Mouse (Mus musculus) gastrocnemius, adult 18-20 months (tissue): ENCODE data around the gene Gm17581. TPM values are rescaled to one million over a fixed set of nuclear protein-coding genes. Genes with fewer than 3 reads are reported as not detected.
"Not testable (repeated sequence)": the region's sequence is repeated elsewhere in the genome, so short reads cannot be mapped to it uniquely, and the experiment has no call there.

Experiments used
- DNase-seq: peaks from one replicate; pipeline ENCODE4 v3.0.0; 2021; ENCODE audit warnings: low spot score
- long read RNA-seq, 2 experiments: library from polyadenylated mRNA; stranded (forward); transcript quantifications; one replicate each; pipeline ENCODE4 v2.0.0; 2021
- total RNA-seq, 2 experiments: library from RNA; stranded (reverse); gene quantifications; 2 replicates each; pipeline ENCODE4 v1.2.3; 2021

Gm17581 gene
- not detected for total RNA-seq
- long read RNA-seq, experiment 1 = 0 reads
- long read RNA-seq, experiment 2 = 0 reads

DNA sequence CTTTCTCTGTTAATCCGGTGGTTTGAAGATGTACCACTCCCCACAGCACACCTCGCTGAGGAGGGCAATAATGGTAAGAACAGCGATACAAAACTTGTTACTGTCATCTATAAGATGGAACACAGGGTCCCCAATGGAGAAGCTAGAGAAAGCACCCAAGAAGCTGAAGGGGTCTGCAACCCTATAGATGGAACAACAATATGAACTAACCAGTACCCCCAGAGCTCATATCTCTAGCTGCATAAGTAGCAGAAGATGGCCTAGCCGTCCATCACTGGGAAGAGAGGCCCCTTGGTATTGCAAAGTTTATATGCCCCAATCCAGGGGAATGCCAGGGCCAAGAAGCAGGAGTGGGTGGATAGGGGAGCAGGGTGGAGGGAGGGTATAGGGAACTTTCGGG lies at the start of gene Gm17581:
Gm17581 (minus strand) TSS at position 101 of the 400 bp plus-strand sequence.
- not testable (repeated sequence) for DNase-seq

DNA sequence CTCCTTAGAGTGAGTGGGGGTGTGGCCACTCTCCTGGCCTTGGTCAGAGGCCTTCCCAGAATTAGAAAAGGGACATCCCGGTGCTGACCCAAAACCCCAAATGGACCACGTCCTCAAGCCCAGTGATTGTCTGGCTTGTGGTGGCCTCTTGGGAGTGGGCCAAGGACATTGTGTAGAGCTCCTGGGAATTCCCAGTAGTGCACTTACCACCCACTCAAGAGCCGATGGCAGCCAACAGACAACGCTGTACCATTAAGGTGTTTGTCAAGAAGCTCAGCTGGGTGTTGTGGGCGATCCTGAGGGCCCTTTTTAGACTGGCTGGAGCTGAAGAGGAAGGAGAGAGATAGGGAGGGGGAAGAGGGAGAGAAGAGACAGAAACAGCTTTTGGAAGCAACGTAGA lies 48.9 kb upstream of the Gm17581 start:
- no peak for DNase-seq

DNA sequence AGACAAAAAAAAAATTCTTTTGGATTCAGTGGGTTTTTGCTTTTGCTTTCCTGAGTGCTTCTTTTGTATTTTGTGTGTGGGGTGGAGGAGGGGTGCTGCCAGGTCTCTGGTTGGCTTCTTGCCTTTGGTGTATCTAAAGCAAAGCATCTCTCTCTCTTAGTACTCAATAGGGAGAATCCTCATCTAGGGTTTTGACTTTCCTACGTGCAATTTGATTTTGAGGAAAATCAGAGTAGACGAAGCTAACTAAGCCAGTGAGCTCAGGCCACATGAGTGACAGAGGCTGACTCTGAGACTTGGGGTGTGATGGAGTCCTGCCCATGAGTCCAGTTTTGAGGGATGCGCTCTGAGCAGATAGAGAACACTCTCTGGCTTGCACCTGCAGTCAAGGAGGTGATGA lies 43.8 kb upstream of the Gm17581 start:
- no peak for DNase-seq

DNA sequence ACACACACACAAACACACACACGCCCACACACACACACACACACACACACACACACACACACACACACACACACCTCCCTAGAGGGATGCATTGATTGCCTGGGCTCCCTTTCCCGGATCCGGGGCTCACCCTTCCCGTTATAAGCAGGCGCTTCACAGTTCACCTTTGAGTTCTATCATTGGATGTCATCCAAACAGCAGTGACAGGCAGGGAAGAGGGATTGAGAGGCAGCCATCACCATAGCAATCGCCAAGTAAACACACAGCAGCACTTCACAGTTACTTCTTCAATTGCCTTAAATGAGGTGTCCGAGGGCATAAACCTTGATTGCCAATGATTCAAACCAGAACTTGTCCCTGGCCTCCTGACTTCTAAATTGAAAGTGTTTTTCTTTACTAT lies 43.4 kb upstream of the Gm17581 start:
- no peak for DNase-seq

DNA sequence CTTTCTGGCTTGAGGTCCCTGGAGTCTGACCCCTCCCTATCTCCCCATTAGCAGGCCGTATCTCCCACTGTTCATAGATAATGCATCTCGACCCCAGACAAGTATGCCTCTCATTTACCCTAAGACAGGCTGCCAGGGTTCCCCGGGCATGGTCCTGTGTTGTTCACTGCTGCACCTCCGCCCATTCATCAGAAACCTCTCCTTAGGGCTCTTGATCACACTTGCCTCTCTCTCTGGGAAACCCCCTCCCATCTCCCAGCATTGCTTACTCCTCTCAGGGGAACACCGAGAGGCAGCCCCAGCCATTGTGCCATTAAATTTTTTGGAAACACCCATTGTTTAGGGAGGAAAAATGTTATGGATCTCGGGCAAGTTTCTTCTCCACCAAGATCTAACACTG lies 42.3 kb upstream of the Gm17581 start:
- DNase-seq = no peak

DNA sequence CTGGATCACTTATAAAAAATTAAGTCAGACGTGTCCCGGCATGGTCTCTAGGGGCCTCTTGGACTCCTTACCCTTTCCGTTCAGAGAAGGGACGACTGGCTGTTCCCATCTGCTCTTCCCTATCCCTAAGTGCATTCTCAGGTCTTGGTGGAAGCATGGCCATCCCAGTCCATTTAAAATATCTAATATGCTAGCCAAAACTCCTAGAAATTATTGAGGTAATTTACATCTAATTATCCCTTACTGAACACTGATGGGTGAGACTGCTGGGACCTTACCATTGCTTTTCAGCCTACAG lies 42.0 kb upstream of the Gm17581 start:
- DNase-seq = no peak

DNA sequence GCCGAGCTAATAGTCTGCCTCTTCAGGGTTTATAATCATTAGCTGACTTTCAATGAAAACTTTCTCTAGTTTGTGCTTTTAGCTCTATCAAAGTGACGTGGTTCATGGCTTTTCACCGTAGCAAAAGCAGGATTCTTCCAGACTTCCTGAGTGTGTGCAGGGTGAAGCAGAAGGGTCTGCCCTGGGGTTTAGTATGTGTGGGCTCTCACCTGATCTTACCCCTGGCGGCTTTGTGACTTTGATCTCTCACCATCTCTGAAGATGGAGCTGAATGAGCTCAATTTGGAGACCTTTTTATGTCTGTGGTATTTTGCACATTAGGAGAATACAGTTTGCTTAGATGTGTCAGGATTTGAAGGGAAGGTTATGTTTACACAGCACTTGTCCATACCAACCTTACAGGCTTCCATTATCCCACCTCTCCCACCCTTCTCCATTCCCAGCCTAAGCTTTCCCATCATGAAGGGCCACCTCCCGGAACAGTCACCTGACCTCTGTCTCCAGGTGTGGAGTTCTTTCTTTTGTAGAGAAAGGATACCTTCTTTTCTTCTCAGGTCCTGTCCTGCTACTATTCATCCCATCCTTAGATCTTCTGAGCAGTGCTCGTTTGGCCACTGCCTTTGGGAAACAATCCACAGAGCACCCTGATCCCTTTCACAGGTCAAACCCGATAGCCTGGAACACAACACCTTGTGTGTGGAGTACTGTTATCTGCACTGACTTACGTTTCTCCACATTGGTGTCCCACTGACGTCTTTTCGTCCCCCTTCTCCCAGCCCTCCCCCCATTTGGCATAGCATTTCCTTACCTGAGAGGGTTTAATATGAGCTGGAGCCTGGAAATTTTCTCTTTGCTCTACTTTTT lies 41.4 kb upstream of the Gm17581 start:
- no peak for DNase-seq

DNA sequence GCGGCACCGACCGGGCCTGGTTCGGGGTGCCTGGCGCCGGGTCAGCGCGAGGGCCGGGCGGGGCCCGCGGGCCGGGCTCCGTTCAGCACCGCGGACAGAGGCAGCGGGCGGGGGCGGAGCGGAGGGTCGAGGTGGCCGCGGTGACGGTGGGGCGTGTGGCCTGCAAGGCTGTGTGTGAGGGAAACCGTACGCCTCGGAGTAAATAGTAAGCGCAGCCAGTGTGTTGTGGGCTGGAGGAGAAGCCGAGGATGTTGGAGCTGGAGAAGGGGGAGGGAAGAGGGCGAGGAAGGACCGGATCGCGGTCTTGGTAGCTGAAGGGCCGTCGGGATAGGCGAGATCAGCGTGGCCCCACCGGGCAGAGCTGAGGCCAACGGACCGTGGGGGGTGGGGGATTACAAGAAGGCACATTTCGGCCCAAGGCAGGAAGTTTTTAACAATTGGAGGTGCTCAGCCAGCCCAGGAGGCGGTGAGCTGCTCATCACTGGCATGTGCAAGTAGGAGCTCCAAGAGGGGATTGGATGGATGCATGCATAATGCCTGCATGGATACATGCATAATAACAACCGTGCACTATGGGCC lies 40.1 kb upstream of the Gm17581 start:
- DNase-seq = peak; percentile 34

DNA sequence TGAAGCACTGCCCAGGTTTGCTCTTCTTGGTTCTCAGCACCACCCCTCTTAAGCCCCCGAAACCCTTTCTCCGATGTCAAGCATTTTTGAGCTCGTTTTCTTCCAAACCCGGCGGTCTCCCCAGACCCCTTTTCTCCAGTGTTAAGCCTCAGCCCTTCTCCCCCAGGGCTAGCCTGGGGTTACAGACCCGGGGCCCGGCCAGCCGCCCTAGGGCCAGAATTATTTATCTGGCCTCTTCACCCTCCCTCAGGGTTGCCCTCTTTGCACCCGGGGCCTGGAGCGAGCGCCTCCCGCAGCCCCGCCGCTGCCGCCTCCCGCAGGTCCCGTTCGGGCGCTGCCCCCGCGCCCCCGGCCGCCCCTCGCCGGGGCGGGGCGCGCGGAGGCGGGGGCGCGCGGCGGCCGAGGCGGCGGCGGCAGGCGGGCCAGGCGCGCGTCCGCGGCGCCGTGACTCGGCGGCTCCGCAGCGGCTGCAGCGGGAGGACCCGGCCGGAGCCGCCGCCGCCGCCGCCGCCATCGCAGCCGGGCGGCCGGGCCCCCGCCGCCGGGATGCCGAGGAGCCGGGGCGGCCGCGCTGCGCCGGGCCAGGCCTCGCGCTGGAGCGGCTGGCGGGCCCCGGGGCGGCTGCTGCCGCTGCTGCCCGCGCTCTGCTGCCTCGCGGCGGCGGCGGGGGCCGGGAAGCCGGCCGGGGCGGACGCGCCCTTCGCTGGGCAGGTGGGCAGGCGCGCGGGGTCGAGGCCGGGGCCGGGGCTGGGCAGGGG lies 39.4 kb upstream of the Gm17581 start, which contains the start of gene Mmp24:
Mmp24 (plus strand) TSS at position 416 of the 758 bp plus-strand sequence.
- DNase-seq = no peak

DNA sequence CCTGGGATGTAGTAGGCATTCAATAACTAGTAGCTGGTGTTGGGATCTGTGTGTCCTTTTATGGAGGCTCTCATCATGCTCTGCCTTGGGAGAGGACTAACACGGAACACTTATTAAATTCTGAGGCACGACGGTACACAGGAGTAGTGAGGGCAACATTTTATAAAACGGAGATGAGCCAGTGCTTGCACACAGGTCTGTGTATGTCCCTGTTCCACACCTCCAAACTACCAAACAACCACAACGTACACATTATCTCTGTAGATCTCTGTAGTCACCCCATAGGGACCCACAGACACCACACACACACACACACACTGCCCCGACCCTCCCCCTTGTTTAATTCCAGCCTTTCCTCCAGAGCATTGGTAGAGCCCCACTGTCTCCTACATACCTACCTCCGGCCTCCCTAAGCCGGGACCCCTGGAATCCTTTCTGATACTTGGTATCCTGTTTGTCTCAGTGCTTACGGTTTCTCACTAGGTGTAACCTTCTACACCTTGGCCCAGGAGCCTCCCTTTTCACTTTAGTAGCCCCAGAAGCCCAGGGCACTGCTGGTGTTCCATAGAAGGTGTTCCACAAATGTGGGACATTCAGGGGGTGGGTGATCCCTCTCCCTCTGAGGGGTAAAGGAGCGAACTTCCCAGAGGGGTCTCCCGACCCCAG lies 38.7 kb upstream of the Gm17581 start:
- no peak for DNase-seq

DNA sequence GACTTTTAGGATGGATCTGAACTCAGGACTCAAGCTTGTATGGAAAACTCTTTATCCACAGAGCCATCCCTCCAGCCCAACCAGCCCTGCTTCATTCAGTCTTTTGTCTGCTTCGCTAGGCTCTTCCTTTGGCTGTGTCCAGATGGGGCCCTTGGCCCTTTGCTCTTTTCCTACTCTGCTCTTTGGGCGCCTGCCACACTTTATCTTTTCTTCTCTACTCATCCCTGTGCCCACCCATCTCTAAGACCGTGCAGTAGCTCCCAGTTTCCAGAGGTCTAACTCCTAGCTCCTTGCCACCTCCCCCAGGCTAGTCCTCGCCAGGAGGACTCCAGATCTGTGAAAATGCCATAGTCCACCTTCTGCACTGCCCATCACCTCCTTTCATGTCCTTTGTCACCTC lies 38.0 kb upstream of the Gm17581 start:
- no peak for DNase-seq

DNA sequence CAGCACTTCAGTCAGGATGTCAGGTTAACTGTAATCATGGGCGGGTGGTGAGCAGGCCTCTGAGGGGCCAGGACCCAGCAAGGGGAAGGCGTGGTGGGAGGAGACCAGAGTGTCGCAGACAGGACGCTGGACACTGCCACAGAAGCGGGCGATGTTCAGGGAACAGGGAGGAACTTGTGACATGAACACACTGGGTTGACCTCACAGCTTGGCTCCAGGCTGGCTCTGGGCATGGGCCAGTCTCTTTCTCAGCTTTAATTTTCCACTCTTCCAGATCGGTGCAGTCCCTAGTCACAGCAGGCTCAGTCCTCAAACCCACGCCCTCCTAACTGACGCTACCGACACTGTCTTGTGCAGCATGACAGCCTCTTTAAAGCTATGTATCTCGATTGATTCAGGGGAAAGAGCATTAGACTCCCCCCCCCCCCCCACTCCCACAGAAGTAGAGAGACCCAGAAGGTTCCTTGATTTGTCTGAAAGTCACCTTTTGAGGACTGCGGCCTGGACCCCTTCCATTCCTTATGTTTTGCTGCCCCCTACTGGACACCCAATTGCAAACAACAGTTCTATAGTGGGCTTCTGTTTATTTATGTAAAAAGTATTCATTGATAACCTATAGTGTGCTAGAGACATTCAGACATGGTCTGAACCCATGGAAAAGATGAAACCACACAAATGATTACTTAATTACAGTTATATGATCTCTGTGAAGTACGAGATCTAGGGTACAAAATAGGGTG lies 29.2 kb upstream of the Gm17581 start:
- DNase-seq = peak; percentile 78

DNA sequence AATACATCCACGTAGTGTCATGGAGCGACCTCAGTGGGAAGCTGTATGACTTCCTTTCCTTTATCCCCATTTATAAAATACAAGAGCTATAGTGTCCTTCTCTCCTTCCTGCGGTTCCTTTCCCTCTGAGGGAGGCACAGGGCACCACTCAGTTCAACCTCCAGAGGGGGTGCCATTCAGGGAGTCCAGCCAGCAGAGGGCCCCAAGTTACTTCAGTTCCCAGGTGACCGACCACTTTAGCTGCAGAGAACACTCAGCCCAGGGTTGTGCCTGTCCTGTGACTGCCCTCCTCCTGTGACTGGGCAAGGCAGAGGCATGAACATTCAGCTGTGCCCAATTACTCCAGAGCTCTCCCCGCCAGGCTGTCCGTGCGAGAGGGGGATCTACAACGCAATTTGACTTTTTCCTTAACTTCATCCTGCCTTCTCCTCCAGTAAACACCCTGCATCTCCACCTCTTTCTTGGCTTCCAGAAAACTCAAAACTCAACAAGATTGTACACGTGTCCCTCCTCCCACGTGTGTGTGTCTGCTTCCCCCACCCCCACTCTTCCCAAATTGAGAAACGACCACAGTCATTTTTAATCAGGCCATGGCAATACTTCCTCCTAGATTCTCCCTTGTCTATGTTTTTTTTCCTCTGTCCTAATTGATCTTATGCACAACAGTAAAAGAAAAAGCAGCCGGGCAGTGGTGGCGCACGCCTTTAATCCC lies 21.3 kb upstream of the Gm17581 start:
- no peak for DNase-seq

DNA sequence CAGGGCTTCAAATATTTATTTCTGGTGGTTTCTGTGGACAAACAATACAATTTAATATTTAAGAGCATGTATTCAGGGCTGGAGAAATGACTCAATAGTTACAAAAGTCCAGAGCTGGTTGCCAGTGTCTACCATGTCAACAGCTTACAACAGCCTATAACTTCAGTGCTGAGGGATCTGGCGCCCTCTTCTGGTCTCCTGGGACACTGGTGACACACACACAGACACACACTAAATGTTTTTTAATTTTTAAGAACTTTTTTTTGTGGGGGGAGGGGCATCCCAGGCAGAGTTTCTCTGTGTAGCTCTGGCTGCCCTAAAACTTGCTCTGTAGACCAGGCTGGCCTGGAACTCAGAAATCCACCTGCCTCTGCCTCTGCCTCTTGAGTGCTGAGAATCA lies 20.1 kb upstream of the Gm17581 start:
- peak; percentile 30 for DNase-seq

DNA sequence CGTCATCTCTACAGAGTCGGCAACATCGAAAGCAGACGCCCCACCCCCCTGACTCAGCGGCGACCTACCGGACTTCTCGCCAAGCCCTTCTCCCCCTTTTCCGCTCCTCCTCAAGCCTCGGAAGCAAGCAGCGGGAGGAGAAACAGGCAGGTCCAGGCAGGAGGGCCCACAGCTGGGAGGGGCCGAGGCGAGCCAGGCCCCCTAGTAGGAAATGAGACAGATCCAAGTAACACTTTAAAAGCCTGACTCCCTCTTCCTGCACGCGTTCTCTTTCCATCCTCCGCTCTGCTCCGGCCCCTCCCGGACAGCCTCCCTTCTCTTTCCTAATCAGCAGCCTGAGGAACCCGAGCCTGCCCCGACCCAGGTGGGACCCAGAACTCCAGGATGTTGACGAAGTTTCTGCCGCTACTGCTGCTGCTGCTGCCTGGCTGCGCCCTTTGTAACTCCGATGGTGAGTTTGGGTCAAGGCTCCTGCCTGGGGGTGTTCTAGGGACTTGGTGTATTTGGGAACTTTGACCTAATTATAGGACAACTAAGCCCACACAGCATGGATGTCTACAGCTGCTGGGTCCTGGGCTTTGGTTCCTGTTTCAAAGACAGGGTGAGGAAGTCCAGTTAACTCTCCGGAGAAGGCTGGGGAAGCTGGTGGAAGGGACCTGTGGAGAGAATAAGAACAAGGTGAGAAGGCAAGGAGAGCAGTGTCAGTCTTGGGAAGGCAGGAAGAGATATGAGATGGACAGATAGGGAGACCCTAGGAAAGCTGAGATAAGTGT lies 15.5 kb upstream of the Gm17581 start, which contains the start of gene Procr:
Procr (plus strand) TSS at position 104 of the 773 bp plus-strand sequence.
- peak; percentile 61 for DNase-seq

DNA sequence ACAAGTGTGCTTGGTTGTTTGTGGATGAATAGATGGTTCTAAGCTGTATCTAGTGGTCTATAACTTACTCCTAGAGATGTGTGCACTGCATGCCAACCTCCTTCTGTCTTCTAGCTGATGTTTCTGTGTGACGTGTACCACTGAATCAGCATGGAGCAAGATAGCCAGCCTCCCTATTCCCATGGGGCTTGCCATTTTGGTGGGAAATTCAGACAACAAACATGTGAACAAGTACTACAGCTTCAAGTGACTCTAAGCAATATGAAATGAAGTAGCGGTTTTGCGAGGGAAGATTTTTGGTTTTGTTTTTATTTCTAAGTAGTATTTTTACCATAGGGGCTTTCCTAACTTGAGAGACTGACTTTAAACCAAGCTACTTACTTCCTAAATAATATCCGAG lies 13.7 kb upstream of the Gm17581 start:
- DNase-seq = no peak

DNA sequence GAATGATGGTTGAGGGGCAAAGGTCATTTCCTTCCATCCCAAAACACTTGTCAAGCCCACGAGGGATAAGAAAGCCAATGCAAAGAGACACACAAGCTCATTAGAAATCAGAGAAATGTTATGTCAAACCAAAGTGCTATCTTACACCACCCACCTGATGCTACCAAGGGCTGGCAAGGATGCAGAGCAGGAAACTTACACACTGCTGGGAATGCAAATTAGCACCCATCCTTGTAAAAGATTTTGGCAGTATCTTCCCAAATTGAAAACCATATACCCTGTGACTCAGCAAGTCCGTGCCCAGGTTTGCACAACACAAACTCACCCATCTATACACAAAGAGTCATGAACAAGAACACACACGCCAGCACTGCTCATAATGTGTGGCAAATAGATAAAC lies 9.8 kb upstream of the Gm17581 start:
- no peak for DNase-seq

DNA sequence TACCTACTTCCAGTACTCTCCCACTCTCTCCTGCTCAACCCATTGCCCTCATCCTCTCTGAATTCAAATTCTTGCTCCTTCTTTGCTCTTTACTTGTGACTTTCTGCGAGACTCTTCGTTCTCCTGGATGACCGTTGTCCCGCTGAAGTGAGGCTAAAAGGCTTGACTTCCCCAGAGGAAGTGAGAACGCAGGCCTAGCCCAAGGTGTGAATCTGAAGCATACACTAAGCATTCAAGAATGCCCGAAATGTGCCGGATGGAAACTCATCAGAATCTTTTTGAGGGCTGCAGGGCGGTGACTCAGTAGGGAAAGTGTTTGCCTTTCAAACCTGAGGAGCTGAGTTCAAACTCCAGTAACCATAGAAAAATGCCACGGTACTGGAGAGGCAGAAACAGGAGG lies 7.7 kb upstream of the Gm17581 start:
- no peak for DNase-seq

DNA sequence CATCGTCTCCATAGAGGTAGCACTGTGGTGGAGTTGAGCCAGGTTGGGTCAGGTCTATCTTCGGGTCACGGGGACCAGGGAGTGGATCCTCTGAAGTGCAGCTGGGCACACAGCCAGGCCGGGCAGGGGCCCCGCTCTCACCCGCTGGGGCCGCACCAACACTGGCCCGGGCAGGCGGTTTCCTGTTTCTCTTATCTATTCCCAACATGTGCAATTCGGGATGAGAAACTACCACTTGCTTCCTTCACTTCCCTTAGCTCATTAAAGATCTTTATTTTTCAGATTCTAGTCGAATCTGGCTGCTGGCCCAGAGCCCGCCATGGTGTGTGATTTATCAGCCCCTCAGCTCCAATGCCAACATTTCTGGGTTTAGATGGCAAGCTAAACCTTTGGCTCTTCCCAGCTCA lies 7.3 kb upstream of the Gm17581 start:
- no peak for DNase-seq

DNA sequence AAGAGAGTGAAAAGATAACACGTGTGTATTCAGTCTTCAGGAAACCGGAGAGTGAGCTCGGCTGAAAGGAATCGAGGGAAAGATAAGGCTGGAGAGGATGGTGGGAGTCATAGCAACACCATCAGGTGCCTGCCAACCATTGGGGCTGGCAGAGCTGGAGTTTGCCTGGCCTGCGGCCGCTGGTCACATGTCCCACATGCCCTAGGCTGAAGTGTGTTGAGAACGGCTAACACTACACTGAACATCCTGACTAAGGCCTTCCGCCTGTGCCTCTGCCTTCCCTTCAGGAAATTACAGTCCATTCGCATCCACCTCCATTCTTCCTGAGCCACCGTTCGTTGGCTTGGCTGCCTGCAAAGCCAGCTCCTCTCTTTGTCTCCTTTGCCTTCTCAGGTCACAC lies 6.5 kb upstream of the Gm17581 start:
- DNase-seq = no peak
